Mouse (Mus musculus) right cerebral cortex, postnatal 25 days (tissue): ENCODE measurements around the gene Lmnb2.

Experiments used
- DNase-seq: peaks from one replicate; pipeline ENCODE4 v3.0.0; 2022

Gene Lmnb2

GRCm38 (mm10) chr10:80928586-80929298, 10.7 kb upstream of the Lmnb2 start:
- DNase-seq: peak; percentile 90

GRCm38 (mm10) chr10:80925472-80925871, 7.4 kb upstream of the Lmnb2 start:
- DNase-seq: no peak

DNA sequence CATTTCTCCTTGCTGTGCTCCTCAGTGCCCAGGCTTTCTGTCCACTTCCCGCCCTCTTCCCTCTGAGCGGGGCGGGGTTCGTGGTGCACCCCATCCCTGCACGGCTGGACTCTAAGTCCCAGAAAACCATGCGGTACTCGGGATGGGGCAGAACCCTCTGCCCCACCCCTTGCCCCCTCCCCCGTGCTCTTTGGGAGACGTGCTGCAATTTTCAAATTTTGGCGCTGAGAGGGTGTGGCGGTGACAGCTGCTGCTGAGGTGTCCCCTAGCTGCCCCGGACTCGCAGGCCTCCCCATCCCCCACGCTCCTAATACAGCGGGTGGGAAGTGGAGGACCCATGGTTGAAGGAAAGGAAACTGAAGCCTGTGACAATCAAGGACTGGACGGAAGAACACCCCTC, 3.9 kb upstream of the Lmnb2 start:
- no peak for DNase-seq

DNA sequence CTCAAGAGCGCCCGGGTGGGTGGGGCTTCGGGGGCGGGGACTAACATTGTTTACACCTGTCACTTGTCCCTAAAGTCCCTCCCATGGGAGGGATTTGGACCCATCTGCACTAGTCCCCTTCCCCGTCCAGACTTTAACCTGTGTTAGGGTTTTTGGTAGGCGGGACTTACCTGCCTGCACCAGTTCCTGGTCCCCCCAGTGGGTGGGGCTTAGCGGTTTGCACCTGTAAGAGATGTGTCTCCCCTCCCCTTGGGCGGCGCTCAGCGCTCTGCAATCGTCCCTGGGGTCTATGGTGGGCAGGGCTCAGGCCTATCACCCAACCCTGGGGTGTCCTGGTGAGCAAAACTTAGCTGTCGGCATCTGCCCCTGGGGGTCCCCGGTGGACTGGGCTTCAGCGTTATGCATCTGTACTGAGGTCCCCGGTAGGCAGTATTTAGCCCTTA, 688 bp downstream of the Lmnb2 start:
- DNase-seq: no peak

DNA sequence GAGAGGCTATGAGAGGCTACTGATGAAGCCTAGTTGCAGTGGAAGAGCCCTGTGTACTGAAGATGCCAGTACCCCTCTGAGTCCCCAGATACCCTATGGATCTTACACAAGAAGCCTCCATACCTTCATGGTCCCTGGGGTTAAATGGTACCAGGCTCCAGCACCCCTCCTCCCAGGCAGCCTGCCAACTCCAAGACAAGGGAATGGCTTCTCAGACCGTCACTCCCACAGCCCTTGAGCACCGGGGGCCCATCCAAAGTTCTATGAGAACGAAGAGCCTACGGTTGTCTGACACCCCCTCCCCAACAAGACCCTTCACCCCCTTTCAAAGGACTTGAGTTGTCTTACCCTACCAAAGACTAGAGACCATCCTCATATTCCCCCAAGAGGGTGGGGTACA, 2.3 kb downstream of the Lmnb2 start:
- DNase-seq: no peak

DNA sequence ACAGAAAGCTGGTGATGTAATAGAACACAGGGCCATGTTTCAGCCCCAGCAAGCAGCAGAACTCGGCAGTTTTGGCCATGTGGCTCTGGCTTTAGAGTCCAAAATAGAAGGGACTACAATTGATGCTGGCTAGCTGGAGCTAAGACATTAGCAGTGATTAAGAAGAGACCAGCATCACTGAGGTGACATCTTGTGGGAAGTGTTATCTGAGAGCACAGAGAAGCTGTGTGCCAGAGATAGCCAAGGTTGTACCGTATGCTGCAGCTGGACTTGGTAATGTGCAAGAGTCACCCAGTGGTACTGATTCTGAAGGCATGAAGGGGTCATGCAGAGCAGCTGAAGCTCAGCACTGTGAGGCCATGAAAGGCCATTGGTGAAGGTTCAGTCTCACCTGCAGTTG, 2.8 kb downstream of the Lmnb2 start:
- DNase-seq: no peak

- DNase-seq: no peak
These were observed 3.8 kb downstream of the Lmnb2 start for GRCm38 (mm10) chr10:80914253-80914656.

DNA sequence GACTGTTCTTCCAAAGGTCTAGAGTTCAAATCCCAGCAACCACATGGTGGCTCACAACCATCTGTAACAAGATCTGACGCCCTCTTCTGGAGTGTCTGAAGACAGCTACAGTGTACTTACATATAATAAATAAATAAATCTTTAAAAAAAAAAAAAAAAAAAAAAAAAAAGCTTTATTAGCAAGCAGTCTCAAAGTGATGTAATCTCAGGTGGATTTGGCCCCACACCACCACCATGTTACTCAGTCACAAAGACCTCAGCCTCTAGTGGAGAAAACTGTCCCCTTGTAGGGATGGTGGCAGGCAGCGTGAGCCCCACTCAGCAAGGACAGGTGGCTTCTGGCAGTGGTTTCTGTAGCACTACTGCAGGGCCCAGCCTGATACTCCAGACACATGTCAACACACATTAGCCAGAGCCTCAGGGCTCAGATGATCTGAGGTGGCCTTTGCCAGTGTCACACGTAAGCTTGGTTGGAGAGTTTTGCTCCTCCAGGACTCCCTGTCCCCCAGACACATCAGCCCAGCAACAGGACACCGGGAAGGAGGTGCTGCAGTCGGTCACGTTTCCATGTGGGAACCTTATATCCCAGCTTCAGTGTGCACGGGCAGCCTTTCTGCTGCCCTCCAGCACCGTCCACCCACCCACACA, 4.6 kb downstream of the Lmnb2 start:
- DNase-seq: no peak

GRCm38 (mm10) chr10:80911891-80912290, 6.2 kb downstream of the Lmnb2 start:
- DNase-seq: no peak

GRCm38 (mm10) chr10:80911354-80911753, 6.7 kb downstream of the Lmnb2 start:
- DNase-seq: no peak

- DNase-seq: no peak
These were observed 8.5 kb downstream of the Lmnb2 start for GRCm38 (mm10) chr10:80909375-80910162.

DNA sequence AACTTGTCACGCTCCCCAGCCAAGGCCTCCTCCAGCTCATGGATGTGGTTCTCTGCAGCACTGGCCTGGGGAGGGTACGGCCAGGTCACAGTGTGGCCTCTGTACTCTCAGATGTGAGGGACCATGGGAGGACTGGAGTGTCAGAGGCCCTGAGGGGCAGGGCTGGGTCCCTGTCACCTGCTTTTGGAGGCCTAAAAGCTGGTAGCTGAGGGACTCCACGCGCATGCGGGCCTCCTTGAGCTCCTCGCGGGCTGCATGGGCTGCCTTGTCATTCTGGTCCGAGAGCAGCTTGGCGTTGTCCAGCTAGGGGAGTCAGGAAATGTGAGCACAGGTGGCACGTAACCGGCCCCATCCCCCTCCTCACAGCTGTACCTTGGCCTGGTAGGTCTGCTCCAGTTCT, 13.3 kb downstream of the Lmnb2 start:
- DNase-seq: no peak

DNA sequence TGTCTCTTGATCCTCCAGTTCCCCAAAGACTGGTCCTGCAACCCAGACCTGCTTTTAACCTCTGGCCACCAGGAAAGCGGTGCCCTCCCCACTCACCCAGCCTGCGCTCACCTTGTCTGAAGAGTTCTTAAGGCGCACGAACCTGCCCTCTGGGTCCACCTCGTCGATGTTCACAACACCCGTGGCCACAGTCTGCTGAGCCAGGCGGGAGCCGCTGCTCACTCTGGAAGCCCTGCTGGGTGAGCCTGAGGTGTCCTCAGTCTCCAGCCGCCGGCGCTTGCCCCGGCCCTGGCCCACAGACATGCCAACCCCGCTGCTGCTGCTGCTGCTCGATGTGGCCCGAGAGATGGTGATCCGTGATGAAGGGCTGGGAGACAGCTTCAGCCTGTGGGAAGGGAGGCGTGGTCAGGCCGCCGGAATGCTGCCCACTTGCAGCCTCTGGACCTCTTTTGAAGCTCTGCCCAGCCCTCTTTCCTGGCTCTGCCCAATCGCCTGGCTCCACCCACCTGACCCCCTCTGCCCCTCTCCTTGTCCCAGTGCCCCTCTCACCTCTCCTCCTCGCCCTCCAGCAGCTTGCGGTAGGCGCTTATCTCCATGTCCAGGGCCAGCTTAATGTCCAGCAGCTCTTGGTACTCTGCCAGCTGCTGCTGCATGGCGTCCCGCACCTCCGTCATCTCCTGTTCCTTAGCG, 13.9 kb downstream of the Lmnb2 start:
- DNase-seq: no peak

GRCm38 (mm10) chr10:80903282-80903681, 14.8 kb downstream of the Lmnb2 start:
- DNase-seq: no peak

- DNase-seq: no peak
These were observed 15.6 kb downstream of the Lmnb2 start for GRCm38 (mm10) chr10:80902273-80902940.

DNA sequence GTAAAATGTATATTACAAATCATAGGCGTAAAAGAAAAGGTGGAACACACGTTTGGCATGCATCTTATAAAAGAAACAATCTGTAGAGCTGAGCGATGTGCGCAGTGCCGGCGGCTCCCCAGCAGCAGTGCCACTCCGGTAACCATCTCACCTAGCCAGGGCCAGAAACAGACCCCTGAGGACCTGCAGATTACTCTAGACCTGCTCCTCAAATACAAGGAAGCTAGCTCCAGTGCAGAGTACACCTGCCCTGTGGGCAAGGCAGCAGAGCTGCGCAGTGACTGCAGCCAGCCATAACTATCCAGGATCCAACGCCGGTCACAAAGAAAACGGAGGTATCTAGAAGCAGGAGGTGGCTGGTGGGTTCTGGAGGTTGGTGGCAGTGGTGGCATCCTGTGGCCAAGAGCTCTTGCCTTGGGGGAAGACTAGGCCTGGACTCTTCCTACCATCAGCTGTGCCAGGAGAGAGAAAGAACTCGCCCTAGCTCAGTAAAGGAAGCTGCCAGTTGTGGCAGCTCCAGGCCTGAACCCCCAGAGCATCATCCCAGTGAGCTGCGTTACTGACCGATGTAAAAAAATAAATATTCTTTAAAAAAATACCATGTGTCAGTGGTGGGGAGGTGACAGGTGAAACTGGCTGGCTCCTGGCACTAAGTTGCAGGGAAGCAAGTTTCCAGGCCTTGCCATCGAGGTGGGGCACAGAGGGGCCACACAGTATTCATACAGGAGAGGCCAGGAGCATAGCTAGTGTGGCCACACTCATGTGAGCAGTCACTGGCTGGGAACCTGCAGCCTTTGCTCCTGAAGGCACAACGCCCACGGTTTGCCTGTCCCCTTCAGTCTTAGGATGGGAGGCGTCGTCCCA, 16.4 kb downstream of the Lmnb2 start:
- no peak for DNase-seq

DNA sequence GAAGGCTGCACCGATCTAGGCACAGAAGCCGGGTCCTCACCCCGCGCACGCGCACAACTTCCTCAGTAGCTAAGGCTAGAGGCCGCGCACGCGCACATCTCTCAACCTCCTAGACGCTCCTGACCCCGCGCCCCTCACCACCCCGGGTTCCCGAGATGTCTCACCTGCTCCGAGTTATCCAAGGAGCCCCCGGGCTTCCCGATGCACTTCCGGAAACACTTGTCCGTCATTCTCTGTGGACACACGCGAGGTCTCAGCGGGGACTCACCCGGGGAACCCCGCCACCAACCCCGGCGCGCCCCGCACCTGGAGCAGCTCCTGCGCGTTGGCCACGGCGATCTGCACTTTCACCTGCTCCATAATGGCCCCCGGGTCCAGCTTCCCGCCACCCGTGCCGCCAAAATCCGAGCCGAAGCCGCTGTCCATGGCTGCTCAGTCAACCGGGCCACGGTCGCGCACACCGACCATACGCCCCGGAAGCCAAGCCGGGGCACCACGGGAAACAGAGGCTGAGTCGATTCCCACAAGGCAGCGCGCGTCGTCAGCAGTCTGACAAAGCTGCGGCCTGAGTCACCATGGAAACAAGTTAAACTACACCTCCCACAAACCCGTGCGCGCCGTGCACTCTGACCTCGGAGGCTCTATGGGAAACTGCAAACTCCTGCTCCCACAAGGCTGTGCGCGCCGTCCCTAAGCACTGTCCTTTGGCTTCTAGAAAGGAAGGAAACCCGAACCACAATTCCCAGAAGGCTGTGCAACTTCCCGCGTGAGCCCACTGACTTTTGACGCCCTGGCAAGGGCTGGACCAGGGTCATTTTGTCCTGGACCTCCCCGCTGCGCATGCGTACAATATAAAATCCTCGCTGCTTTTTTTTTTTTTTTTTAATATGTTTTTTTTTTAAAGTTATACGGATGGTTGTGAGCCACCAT, 17.5 kb downstream of the Lmnb2 start, which contains the start of gene Timm13:
Timm13 (minus strand) TSS at position 652 of the 930 bp plus-strand sequence.
- DNase-seq: peak; percentile 99

- DNase-seq: no peak
These were observed 18.3 kb downstream of the Lmnb2 start for GRCm38 (mm10) chr10:80899591-80900317.

GRCm38 (mm10) chr10:80899074-80899473, 19.0 kb downstream of the Lmnb2 start:
- DNase-seq: no peak
